Mouse (Mus musculus): ENCODE data around the gene Myo16. TPM values are rescaled to one million over a fixed set of nuclear protein-coding genes. Genes with fewer than 3 reads are reported as not detected.

The Myo16 gene
- polyA plus RNA-seq, 1 experiment, result not detected

GRCm38 (mm10) chr8:10445011-10445410 is 291.3 kb downstream of the Myo16 start:
- H3K27me3 ChIP-seq (ENCODE audit: control insufficient read depth, insufficient read depth, low read length, poor library complexity, severe bottlenecking), result no peaks in the 10 kb centered on the region
- H3K36me3 ChIP-seq (ENCODE audit: control insufficient read depth, insufficient read depth, low read length, poor library complexity, severe bottlenecking), result no peaks in the 10 kb centered on the region
- TF ChIP-seq CTCF (IDR thresholded peaks at IDR 0.05; ENCODE audit: low read depth, low read length) (no peak), EP300 (IDR thresholded peaks at IDR 0.05; ENCODE audit: insufficient read depth, low read depth, low read length) (no peak), POLR2A (IDR thresholded peaks at IDR 0.05; ENCODE audit: insufficient read depth, low read length) (no peak)
- no peaks in the 10 kb centered on the region for H3K9me3 ChIP-seq (replicated peaks; ENCODE audit: control insufficient read depth, insufficient read depth, low read length, poor library complexity, severe bottlenecking)
- H3K9ac ChIP-seq (ENCODE audit: low read depth, poor library complexity, severe bottlenecking), result no peak overlapping the region
- no peak overlapping the region for H3K27ac ChIP-seq (ENCODE audit: insufficient read depth, low read length)
- no peak overlapping the region for H3K4me3 ChIP-seq (ENCODE audit: low read depth, low read length)
- no peaks in the 10 kb centered on the region for H3K4me1 ChIP-seq (ENCODE audit: control insufficient read depth, insufficient read depth, low read length)

- no peaks in the 10 kb centered on the region for H3K27me3 ChIP-seq (ENCODE audit: control insufficient read depth, insufficient read depth, low read length, poor library complexity, severe bottlenecking)
- H3K36me3 ChIP-seq (ENCODE audit: control insufficient read depth, insufficient read depth, low read length, poor library complexity, severe bottlenecking), result no peaks in the 10 kb centered on the region
- H3K4me3 ChIP-seq (ENCODE audit: low read depth, low read length), result no peak overlapping the region
- no peak overlapping the region for H3K9ac ChIP-seq (ENCODE audit: low read depth, poor library complexity, severe bottlenecking)
- TF ChIP-seq CTCF (IDR thresholded peaks at IDR 0.05; ENCODE audit: low read depth, low read length) (no peak), EP300 (IDR thresholded peaks at IDR 0.05; ENCODE audit: insufficient read depth, low read depth, low read length) (no peak), POLR2A (IDR thresholded peaks at IDR 0.05; ENCODE audit: insufficient read depth, low read length) (no peak)
- no peaks in the 10 kb centered on the region for H3K9me3 ChIP-seq (replicated peaks; ENCODE audit: control insufficient read depth, insufficient read depth, low read length, poor library complexity, severe bottlenecking)
- H3K4me1 ChIP-seq (ENCODE audit: control insufficient read depth, insufficient read depth, low read length), result no peaks in the 10 kb centered on the region
- H3K27ac ChIP-seq (ENCODE audit: insufficient read depth, low read length), result no peak overlapping the region
These were observed 294.8 kb downstream of the Myo16 start for GRCm38 (mm10) chr8:10448545-10448944.

- no peaks in the 10 kb centered on the region for H3K27me3 ChIP-seq (ENCODE audit: control insufficient read depth, insufficient read depth, low read length, poor library complexity, severe bottlenecking)
- H3K4me1 ChIP-seq (ENCODE audit: control insufficient read depth, insufficient read depth, low read length), result no peaks in the 10 kb centered on the region
- no peak overlapping the region for H3K4me3 ChIP-seq (ENCODE audit: low read depth, low read length)
- H3K27ac ChIP-seq (ENCODE audit: insufficient read depth, low read length), result no peak overlapping the region
- no peak for TF ChIP-seq CTCF (IDR thresholded peaks at IDR 0.05; ENCODE audit: low read depth, low read length)
- no peak for TF ChIP-seq EP300 (IDR thresholded peaks at IDR 0.05; ENCODE audit: insufficient read depth, low read depth, low read length)
- TF ChIP-seq POLR2A (IDR thresholded peaks at IDR 0.05; ENCODE audit: insufficient read depth, low read length), result no peak
- no peaks in the 10 kb centered on the region for H3K36me3 ChIP-seq (ENCODE audit: control insufficient read depth, insufficient read depth, low read length, poor library complexity, severe bottlenecking)
- no peak overlapping the region for H3K9ac ChIP-seq (ENCODE audit: low read depth, poor library complexity, severe bottlenecking)
- no peaks in the 10 kb centered on the region for H3K9me3 ChIP-seq (replicated peaks; ENCODE audit: control insufficient read depth, insufficient read depth, low read length, poor library complexity, severe bottlenecking)
These were observed 299.3 kb downstream of the Myo16 start for GRCm38 (mm10) chr8:10453046-10453445.

GRCm38 (mm10) chr8:10458151-10458649 is 304.5 kb downstream of the Myo16 start:
- TF ChIP-seq CTCF (IDR thresholded peaks at IDR 0.05; ENCODE audit: low read depth, low read length) (no peak), EP300 (IDR thresholded peaks at IDR 0.05; ENCODE audit: insufficient read depth, low read depth, low read length) (no peak), POLR2A (IDR thresholded peaks at IDR 0.05; ENCODE audit: insufficient read depth, low read length) (no peak)
- Histone ChIP-seq H3K27ac (ENCODE audit: insufficient read depth, low read length) (no peak overlapping the region), H3K36me3 (ENCODE audit: control insufficient read depth, insufficient read depth, low read length, poor library complexity, severe bottlenecking) (no peaks in the 10 kb centered on the region), H3K9ac (ENCODE audit: low read depth, poor library complexity, severe bottlenecking) (no peak overlapping the region), H3K4me3 (ENCODE audit: low read depth, low read length) (no peak overlapping the region), H3K4me1 (ENCODE audit: control insufficient read depth, insufficient read depth, low read length) (no peaks in the 10 kb centered on the region), H3K27me3 (ENCODE audit: control insufficient read depth, insufficient read depth, low read length, poor library complexity, severe bottlenecking) (no peaks in the 10 kb centered on the region), H3K9me3 (replicated peaks; ENCODE audit: control insufficient read depth, insufficient read depth, low read length, poor library complexity, severe bottlenecking) (no peaks in the 10 kb centered on the region)

GRCm38 (mm10) chr8:10462271-10462670 is 308.6 kb downstream of the Myo16 start:
- no peaks in the 10 kb centered on the region for H3K36me3 ChIP-seq (ENCODE audit: control insufficient read depth, insufficient read depth, low read length, poor library complexity, severe bottlenecking)
- H3K9ac ChIP-seq (ENCODE audit: low read depth, poor library complexity, severe bottlenecking), result no peak overlapping the region
- H3K27me3 ChIP-seq (ENCODE audit: control insufficient read depth, insufficient read depth, low read length, poor library complexity, severe bottlenecking), result no peaks in the 10 kb centered on the region
- no peaks in the 10 kb centered on the region for H3K4me1 ChIP-seq (ENCODE audit: control insufficient read depth, insufficient read depth, low read length)
- no peaks in the 10 kb centered on the region for H3K9me3 ChIP-seq (replicated peaks; ENCODE audit: control insufficient read depth, insufficient read depth, low read length, poor library complexity, severe bottlenecking)
- H3K27ac ChIP-seq (ENCODE audit: insufficient read depth, low read length), result no peak overlapping the region
- TF ChIP-seq POLR2A (IDR thresholded peaks at IDR 0.05; ENCODE audit: insufficient read depth, low read length) (no peak), CTCF (IDR thresholded peaks at IDR 0.05; ENCODE audit: low read depth, low read length) (no peak), EP300 (IDR thresholded peaks at IDR 0.05; ENCODE audit: insufficient read depth, low read depth, low read length) (no peak)
- no peak overlapping the region for H3K4me3 ChIP-seq (ENCODE audit: low read depth, low read length)

- no peaks in the 10 kb centered on the region for H3K36me3 ChIP-seq (ENCODE audit: control insufficient read depth, insufficient read depth, low read length, poor library complexity, severe bottlenecking)
- no peak overlapping the region for H3K9ac ChIP-seq (ENCODE audit: low read depth, poor library complexity, severe bottlenecking)
- H3K27ac ChIP-seq (ENCODE audit: insufficient read depth, low read length), result no peak overlapping the region
- no peaks in the 10 kb centered on the region for H3K9me3 ChIP-seq (replicated peaks; ENCODE audit: control insufficient read depth, insufficient read depth, low read length, poor library complexity, severe bottlenecking)
- no peak for TF ChIP-seq POLR2A (IDR thresholded peaks at IDR 0.05; ENCODE audit: insufficient read depth, low read length)
- TF ChIP-seq CTCF (IDR thresholded peaks at IDR 0.05; ENCODE audit: low read depth, low read length), result no peak
- TF ChIP-seq EP300 (IDR thresholded peaks at IDR 0.05; ENCODE audit: insufficient read depth, low read depth, low read length), result no peak
- H3K4me3 ChIP-seq (ENCODE audit: low read depth, low read length), result no peak overlapping the region
- H3K27me3 ChIP-seq (ENCODE audit: control insufficient read depth, insufficient read depth, low read length, poor library complexity, severe bottlenecking), result no peaks in the 10 kb centered on the region
- H3K4me1 ChIP-seq (ENCODE audit: control insufficient read depth, insufficient read depth, low read length), result no peaks in the 10 kb centered on the region
These were observed 314.8 kb downstream of the Myo16 start for GRCm38 (mm10) chr8:10468490-10468889.

Data from ES-Bruce4 (cell line).